Mouse (Mus musculus): Measurements from ENCODE around the gene Usp6nl.
A peak's percentile ranks its signal among the peaks of the same experiment; 100 is the strongest.

- TF ChIP-seq ZC3H11A (IDR thresholded peaks at IDR 0.05; ENCODE audit: borderline replicate concordance, low read depth, low read length) (peak; percentile 23; the same call in 1 of the 2 replicates), HCFC1 (IDR thresholded peaks at IDR 0.05; ENCODE audit: borderline replicate concordance, insufficient read depth, low read length) (no peak), ZNF384 (IDR thresholded peaks at IDR 0.05; ENCODE audit: low read depth, low read length) (no peak), MAFK (IDR thresholded peaks at IDR 0.05; ENCODE audit: insufficient read depth, low read depth, low read length) (no peak)
Observed at GRCm38 (mm10) chr2:6490870-6491269, 168.4 kb downstream of the Usp6nl start.
